ENCODE assay signal across 9 mouse cellular contexts in the genomic region with DNA sequence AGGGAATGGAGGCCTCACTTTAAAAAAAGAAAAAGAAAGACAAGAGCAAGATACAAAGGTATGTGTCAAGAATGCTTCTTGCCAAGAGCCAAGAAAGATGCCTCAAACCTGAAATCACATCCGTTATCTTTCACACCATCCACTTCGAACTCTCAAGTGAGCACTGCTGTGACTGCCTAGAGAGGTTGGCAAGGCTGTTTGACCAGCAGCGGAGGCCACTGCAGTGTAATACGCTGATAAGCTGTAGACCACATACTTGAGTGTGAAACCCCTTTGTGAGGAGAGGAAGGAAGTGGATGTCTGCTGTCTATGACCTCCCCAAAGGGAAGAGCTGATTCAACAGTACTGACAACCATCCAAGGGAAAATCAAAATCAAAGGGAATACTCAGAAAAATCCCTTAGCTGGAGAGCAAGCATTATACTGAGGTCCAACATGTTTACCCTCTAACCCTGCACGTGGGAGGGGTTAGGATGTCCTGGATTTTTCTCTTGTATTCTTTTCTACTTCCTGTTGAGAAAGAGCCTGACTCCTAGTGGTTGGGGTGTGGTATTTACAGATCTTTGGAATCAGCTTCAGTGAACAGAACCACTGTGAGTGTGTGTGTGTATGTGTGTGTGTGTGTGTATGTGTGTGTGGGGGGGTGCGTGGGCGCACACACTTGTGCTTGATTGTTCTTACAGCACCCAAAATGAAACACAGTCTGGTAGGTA.
DNase-seq lines count a peak whose midpoint lies in the region; ATAC-seq and TF ChIP-seq lines count a peak whose summit lies in the region.
"Had no signal": no experiment of that assay in that cellular context is flagged by ENCODE, and none has a peak within 500 bp of the region (broad histone marks: within the 10 kb centered on the region; RNA-seq: fewer than 3 reads in every experiment).

No protein-coding gene starts in this region.

- DNase-seq in hindbrain, embryonic 11.5 days (ENCODE audit: low spot score) = peak; percentile 11
- peak; percentile 56 for DNase-seq in CD4-positive helper T cell, adult 2 months (ENCODE audit: low read depth, low spot score)
- DNase-seq in T-cell, adult 2 months (ENCODE audit: low spot score) = peak; percentile 11
- DNase-seq in lung, embryonic 14.5 days = peak; percentile 57
- DNase-seq in frontal cortex, postnatal 14 days (ENCODE audit: low spot score in 2 of 2) = no peak
- DNase-seq in cerebellum, adult 11 months = no peak
- DNase-seq: adrenal gland, adult 8-10 months had no signal

- peaks cover 4% of the 10 kb centered on the region; the same call in 1 of the 2 replicates for H3K4me1 ChIP-seq in hindbrain, embryonic 11.5 days (replicated peaks; ENCODE audit: control insufficient read depth, insufficient read depth, low read length)
- peaks cover 9% of the 10 kb centered on the region; the same call in 1 of the 2 replicates for H3K4me1 ChIP-seq in hindbrain, embryonic 12.5 days
- H3K4me1 ChIP-seq in lung, embryonic 14.5 days (ENCODE audit: insufficient read depth) = peaks cover 5% of the 10 kb centered on the region; the same call in 1 of the 2 replicates

- no peaks in the 10 kb centered on the region for H3K36me3 ChIP-seq in hindbrain, embryonic 11.5 days (ENCODE audit: control insufficient read depth, insufficient read depth, low read length)
- H3K36me3 ChIP-seq in hindbrain, embryonic 12.5 days = no peaks in the 10 kb centered on the region
- H3K36me3 ChIP-seq in lung, embryonic 14.5 days (ENCODE audit: insufficient read depth) = no peaks in the 10 kb centered on the region

- H3K27me3 ChIP-seq in hindbrain, embryonic 11.5 days (ENCODE audit: control insufficient read depth, insufficient read depth, low read length) = no peaks in the 10 kb centered on the region
- no peaks in the 10 kb centered on the region for H3K27me3 ChIP-seq in hindbrain, embryonic 12.5 days
- H3K27me3 ChIP-seq in lung, embryonic 14.5 days (ENCODE audit: insufficient read depth, low read length) = no peaks in the 10 kb centered on the region

- H3K9me3 ChIP-seq in hindbrain, embryonic 11.5 days (ENCODE audit: control insufficient read depth, low read length) = no peaks in the 10 kb centered on the region
- H3K9me3 ChIP-seq in hindbrain, embryonic 12.5 days (replicated peaks) = no peaks in the 10 kb centered on the region
- no peaks in the 10 kb centered on the region for H3K9me3 ChIP-seq in lung, embryonic 14.5 days (ENCODE audit: low read depth, low read length)

- H3K27ac ChIP-seq in hindbrain, embryonic 11.5 days (ENCODE audit: low read depth, low read length) = no peak overlapping the region
- no peak overlapping the region for H3K27ac ChIP-seq in hindbrain, embryonic 12.5 days
- H3K27ac ChIP-seq in lung, embryonic 14.5 days (ENCODE audit: low read depth) = no peak overlapping the region

- WGBS in hindbrain, embryonic 11.5 days = 84% methylated on average over 7 of the region's 7 CpGs
- WGBS in hindbrain, embryonic 12.5 days = 85% methylated on average over 7 of the region's 7 CpGs
- WGBS in lung, embryonic 14.5 days = 61% methylated on average over 7 of the region's 7 CpGs

- ATAC-seq in hindbrain, embryonic 11.5 days (ENCODE audit: low FRiP score) = no peak
- no peak for ATAC-seq in hindbrain, embryonic 12.5 days (ENCODE audit: low FRiP score)
- ATAC-seq in lung, embryonic 14.5 days (ENCODE audit: insufficient read depth) = no peak
- no peak for ATAC-seq in erythroblast, adult 5-6 weeks (replicated peaks; ENCODE audit: low FRiP score, poor library complexity, severe bottlenecking)

- H3K4me2 ChIP-seq in hindbrain, embryonic 11.5 days (replicated peaks; ENCODE audit: low read depth, low read length) = no peak overlapping the region
- no peak overlapping the region for H3K4me2 ChIP-seq in hindbrain, embryonic 12.5 days (replicated peaks)
- no peak overlapping the region for H3K4me2 ChIP-seq in lung, embryonic 14.5 days

- H3K4me3 ChIP-seq in hindbrain, embryonic 11.5 days (ENCODE audit: low read depth, low read length) = no peak overlapping the region
- H3K4me3 ChIP-seq in hindbrain, embryonic 12.5 days = no peak overlapping the region
- H3K4me3 ChIP-seq in lung, embryonic 14.5 days (ENCODE audit: low read depth, low read length) = no peak overlapping the region

- TF ChIP-seq CTCF in lung, embryonic 14.5 days (IDR thresholded peaks at IDR 0.05; ENCODE audit: low read depth) = peak; percentile 58

- no peak overlapping the region for H3K9ac ChIP-seq in hindbrain, embryonic 11.5 days (ENCODE audit: low read depth, low read length)
- no peak overlapping the region for H3K9ac ChIP-seq in hindbrain, embryonic 12.5 days
- H3K9ac ChIP-seq in lung, embryonic 14.5 days = no peak overlapping the region

Comparison
In these comparisons a context has a peak if more than half of its experiments do, and no peak if none do; other contexts are left out.
1. DNase-seq: peak in hindbrain, embryonic 11.5 days (single experiment), CD4-positive helper T cell, adult 2 months (single experiment), T-cell, adult 2 months (single experiment) and lung, embryonic 14.5 days (single experiment); none in frontal cortex, postnatal 14 days (0 of 2) and cerebellum, adult 11 months (single experiment).